Mouse (Mus musculus) kidney, postnatal 0 days (tissue): ENCODE measurements around the gene Mrpl52. TPM values are rescaled to one million over a fixed set of nuclear protein-coding genes. Genes with fewer than 3 reads are reported as not detected.
A peak's percentile ranks its signal among the peaks of the same experiment; 100 is the strongest.

Experiments used
- ATAC-seq: fragments of 200-750 bp; cut with Nextera tagmentation; replicated peaks from 2 replicates; pipeline ENCODE4 v1.8.0; 2017; ENCODE audit warnings: low read depth, moderate number of reproducible peaks, moderate TSS enrichment, moderate library complexity; ENCODE audit not compliant: low FRiP score
- DNase-seq: peaks from one replicate; pipeline ENCODE4 v3.0.0-alpha.2; 2016; ENCODE audit warnings: low spot score
- H3K27ac ChIP-seq: fragments of 300-500 bp; sonication (generic); 2 replicates; pipeline ENCODE4 v1.5.1; 2014; ENCODE audit warnings: mild to moderate bottlenecking
- H3K27me3 ChIP-seq: fragments of 300-500 bp; sonication (generic); 2 replicates; pipeline ENCODE4 v1.6.1; 2014; ENCODE audit warnings: low read length, mixed read lengths; ENCODE audit not compliant: insufficient read depth
- H3K36me3 ChIP-seq: fragments of 300-500 bp; sonication (generic); 2 replicates; pipeline ENCODE4 v1.6.1; 2014; ENCODE audit warnings: low read length, mixed read lengths; ENCODE audit not compliant: insufficient read depth
- H3K4me1 ChIP-seq: fragments of 300-500 bp; sonication (generic); replicated peaks from 2 replicates; pipeline ENCODE4 v1.6.1; 2014; ENCODE audit warnings: antibody characterized with exemption, low read length, mixed read lengths; ENCODE audit not compliant: insufficient read depth
- H3K4me2 ChIP-seq: fragments of 300-500 bp; sonication (generic); 2 replicates; pipeline ENCODE4 v1.6.1; 2014; ENCODE audit warnings: mild to moderate bottlenecking, low read length, moderate library complexity, mixed read lengths
- H3K4me3 ChIP-seq: fragments of 300-500 bp; sonication (generic); replicated peaks from 2 replicates; pipeline ENCODE4 v1.5.1; 2014; ENCODE audit warnings: low read depth, low read length
- H3K9ac ChIP-seq: fragments of 300-500 bp; sonication (generic); 2 replicates; pipeline ENCODE4 v1.6.1; 2014; ENCODE audit warnings: low read depth, low read length
- H3K9me3 ChIP-seq: fragments of 300-500 bp; sonication (generic); replicated peaks from 2 replicates; pipeline ENCODE4 v1.6.1; 2016; ENCODE audit warnings: low read length, inconsistent platforms, mixed read lengths
- CTCF ChIP-seq: IDR thresholded peaks from 2 replicates; pipeline ENCODE4 v1.5.1; 2016; ENCODE audit warnings: antibody characterized with exemption, low read depth, mild to moderate bottlenecking, moderate library complexity
- WGBS: fragments of 180-500 bp; shearing (Covaris S2); extraction: QIAGEN DNeasy Blood & Tissue Kit; methylation state at CpG from one replicate; pipeline ENCODE4 v1.1.7; 2014; 5-methylcytosine and 5-hydroxymethylcytosine counted together
- polyA plus RNA-seq: library from polyadenylated mRNA; unstranded; fragments of >200 nt; fragmentation: Nextera tagmentation; extraction: Ambion mirVana; gene quantifications from 2 replicates; pipeline ENCODE4 v1.2.1, GENCODE M21; 2015

The Mrpl52 gene
- 357 and 408 TPM in 2 replicates for polyA plus RNA-seq

- DNase-seq, result peak; percentile 97
- peaks cover 17% of the 10 kb centered on the region for H3K4me1 ChIP-seq
- TF ChIP-seq CTCF, result no peak
- H3K9me3 ChIP-seq, result no peaks in the 10 kb centered on the region
- peak within 1 kb of the TSS; percentile 85 for H3K9ac ChIP-seq
- H3K27ac ChIP-seq, result peak within 1 kb of the TSS; percentile 83
- H3K4me3 ChIP-seq, result peak within 1 kb of the TSS; percentile 82
- no peaks in the 10 kb centered on the region for H3K27me3 ChIP-seq
- H3K36me3 ChIP-seq, result 0 out of 2 replicates have a peak, but pooled peaks cover 6% of the 10 kb centered on the region
- WGBS, result under 1% methylated on average over 48 of the region's 48 CpGs
- ATAC-seq, result peak; percentile 62
- peak within 1 kb of the TSS; percentile 69 for H3K4me2 ChIP-seq
These were observed at the start of gene Mrpl52 for GRCm38 (mm10) chr14:54426689-54427398. Gene Mrpl52 (plus strand): TSS chr14:54426909.

- Histone ChIP-seq H3K36me3 (no peaks in the 10 kb centered on the region), H3K27me3 (no peaks in the 10 kb centered on the region), H3K9ac (no peak overlapping the region), H3K4me3 (no peak overlapping the region), H3K4me2 (no peak overlapping the region), H3K9me3 (no peaks in the 10 kb centered on the region), H3K27ac (no peak overlapping the region), H3K4me1 (peaks cover 5% of the 10 kb centered on the region; the same call in 1 of the 2 replicates)
- DNase-seq, result no peak
- TF ChIP-seq CTCF, result no peak
- WGBS, result 78% methylated on average over 6 of the region's 6 CpGs
- ATAC-seq, result no peak
These were observed 49.5 kb upstream of the Mrpl52 start for GRCm38 (mm10) chr14:54377166-54377565.

- no peak for ATAC-seq
- H3K36me3 ChIP-seq, result no peaks in the 10 kb centered on the region
- no peaks in the 10 kb centered on the region for H3K9me3 ChIP-seq
- no peak overlapping the region for H3K9ac ChIP-seq
- no peaks in the 10 kb centered on the region for H3K27me3 ChIP-seq
- no peak overlapping the region for H3K4me2 ChIP-seq
- DNase-seq, result no peak
- WGBS, result 44% methylated on average over 13 of the region's 13 CpGs
- TF ChIP-seq CTCF, result no peak
- H3K4me3 ChIP-seq, result no peak overlapping the region
- H3K27ac ChIP-seq, result 0 out of 2 replicates have a peak overlapping the region, but pooled peaks have one; percentile 4
- H3K4me1 ChIP-seq, result peaks cover 21% of the 10 kb centered on the region
These were observed 47.1 kb upstream of the Mrpl52 start for GRCm38 (mm10) chr14:54379571-54379970.

GRCm38 (mm10) chr14:54380616-54381015, 46.1 kb upstream of the Mrpl52 start:
- H3K4me2 ChIP-seq, result no peak overlapping the region
- no peak overlapping the region for H3K4me3 ChIP-seq
- no peak overlapping the region for H3K9ac ChIP-seq
- no peaks in the 10 kb centered on the region for H3K27me3 ChIP-seq
- DNase-seq, result no peak
- H3K36me3 ChIP-seq, result no peaks in the 10 kb centered on the region
- ATAC-seq, result no peak
- WGBS, result 79% methylated on average over 4 of the region's 4 CpGs
- H3K27ac ChIP-seq, result no peak overlapping the region
- no peak for TF ChIP-seq CTCF
- H3K4me1 ChIP-seq, result peaks cover 21% of the 10 kb centered on the region
- H3K9me3 ChIP-seq, result no peaks in the 10 kb centered on the region

GRCm38 (mm10) chr14:54381816-54382215, 44.9 kb upstream of the Mrpl52 start:
- no peaks in the 10 kb centered on the region for H3K36me3 ChIP-seq
- peaks cover 28% of the 10 kb centered on the region for H3K4me1 ChIP-seq
- DNase-seq (no peak), ATAC-seq (no peak)
- no peak for TF ChIP-seq CTCF
- H3K4me3 ChIP-seq, result no peak overlapping the region
- no peak overlapping the region for H3K9ac ChIP-seq
- WGBS, result 70% methylated on average over 10 of the region's 10 CpGs
- no peak overlapping the region for H3K27ac ChIP-seq
- no peak overlapping the region for H3K4me2 ChIP-seq
- H3K9me3 ChIP-seq, result no peaks in the 10 kb centered on the region
- H3K27me3 ChIP-seq, result no peaks in the 10 kb centered on the region

- no peak overlapping the region for H3K27ac ChIP-seq
- WGBS, result 59% methylated on average over 9 of the region's 9 CpGs
- DNase-seq (no peak), ATAC-seq (no peak)
- H3K4me2 ChIP-seq, result no peak overlapping the region
- H3K4me3 ChIP-seq, result no peak overlapping the region
- H3K9me3 ChIP-seq, result no peaks in the 10 kb centered on the region
- no peak overlapping the region for H3K9ac ChIP-seq
- H3K36me3 ChIP-seq, result no peaks in the 10 kb centered on the region
- TF ChIP-seq CTCF, result no peak
- H3K4me1 ChIP-seq, result peaks cover 34% of the 10 kb centered on the region
- no peaks in the 10 kb centered on the region for H3K27me3 ChIP-seq
These were observed 44.1 kb upstream of the Mrpl52 start for GRCm38 (mm10) chr14:54382641-54383040.

GRCm38 (mm10) chr14:54383355-54383771, 43.3 kb upstream of the Mrpl52 start:
- no peak overlapping the region for H3K9ac ChIP-seq

More at GRCm38 (mm10) chr14:54383355-54383771, 43.3 kb upstream of the Mrpl52 start:
- Histone ChIP-seq H3K27ac (peak overlapping the region; percentile 60; the same call in 1 of the 2 replicates), H3K27me3 (no peaks in the 10 kb centered on the region), H3K4me1 (peaks cover 34% of the 10 kb centered on the region), H3K4me2 (no peak overlapping the region), H3K9me3 (no peaks in the 10 kb centered on the region), H3K4me3 (no peak overlapping the region), H3K36me3 (no peaks in the 10 kb centered on the region)
- peak; percentile 61 for DNase-seq
- 24% methylated on average over 4 of the region's 4 CpGs for WGBS
- TF ChIP-seq CTCF, result no peak
- no peak for ATAC-seq
